Mouse (Mus musculus) hindbrain, postnatal 0 days (tissue): ENCODE measurements at regions not wholly inside any gene's neighbourhood (a gene's known extent, or its start where the extent isn't known, plus 50 kb on each side); places are given as distances from the start of the nearest gene placed in this dataset.

Experiments
- ATAC-seq: fragments of 200-750 bp; cut with Nextera tagmentation; 2 replicates; pipeline ENCODE4 v1.8.0; 2017; ENCODE audit warnings: mild to moderate bottlenecking, moderate TSS enrichment, moderate library complexity
- DNase-seq: peaks from one replicate; pipeline ENCODE4 v3.0.0-alpha.2; 2015; ENCODE audit warnings: low spot score
- H3K27ac ChIP-seq: fragments of 300-500 bp; sonication (generic); 2 replicates; pipeline ENCODE4 v1.5.1; 2014; ENCODE audit warnings: mild to moderate bottlenecking
- H3K27me3 ChIP-seq: fragments of 300-500 bp; sonication (generic); 2 replicates; pipeline ENCODE4 v1.6.1; 2014; ENCODE audit warnings: low read length, mixed read lengths; ENCODE audit not compliant: insufficient read depth
- H3K36me3 ChIP-seq: fragments of 300-500 bp; sonication (generic); 2 replicates; pipeline ENCODE4 v1.6.1; 2014; ENCODE audit warnings: low read length, mixed read lengths; ENCODE audit not compliant: insufficient read depth
- H3K4me1 ChIP-seq: fragments of 300-500 bp; sonication (generic); 2 replicates; pipeline ENCODE4 v1.6.1; 2014; ENCODE audit warnings: antibody characterized with exemption, low read length, mixed read lengths; ENCODE audit not compliant: insufficient read depth
- H3K4me2 ChIP-seq: fragments of 300-500 bp; sonication (generic); 2 replicates; pipeline ENCODE4 v1.6.1; 2014; ENCODE audit warnings: low read depth, mild to moderate bottlenecking, low read length, moderate library complexity, mixed read lengths
- H3K4me3 ChIP-seq: fragments of 300-500 bp; sonication (generic); 2 replicates; pipeline ENCODE4 v1.5.1; 2014; ENCODE audit warnings: low read length
- H3K9ac ChIP-seq: fragments of 300-500 bp; sonication (generic); replicated peaks from 2 replicates; pipeline ENCODE4 v1.6.1; 2014; ENCODE audit warnings: mild to moderate bottlenecking, low read length, moderate library complexity, mixed read lengths
- H3K9me3 ChIP-seq: fragments of 300-500 bp; sonication (generic); 2 replicates; pipeline ENCODE4 v1.6.1; 2016; ENCODE audit warnings: low read length, mixed read lengths
- CTCF ChIP-seq: IDR thresholded peaks from 2 replicates; pipeline ENCODE4 v1.5.1; 2016; ENCODE audit warnings: antibody characterized with exemption, control low read depth, low read depth
- WGBS: fragments of 180-500 bp; shearing (Covaris S2); extraction: QIAGEN DNeasy Blood & Tissue Kit; methylation state at CpG from one replicate; pipeline ENCODE4 v1.1.7; 2014; 5-methylcytosine and 5-hydroxymethylcytosine counted together

DNA sequence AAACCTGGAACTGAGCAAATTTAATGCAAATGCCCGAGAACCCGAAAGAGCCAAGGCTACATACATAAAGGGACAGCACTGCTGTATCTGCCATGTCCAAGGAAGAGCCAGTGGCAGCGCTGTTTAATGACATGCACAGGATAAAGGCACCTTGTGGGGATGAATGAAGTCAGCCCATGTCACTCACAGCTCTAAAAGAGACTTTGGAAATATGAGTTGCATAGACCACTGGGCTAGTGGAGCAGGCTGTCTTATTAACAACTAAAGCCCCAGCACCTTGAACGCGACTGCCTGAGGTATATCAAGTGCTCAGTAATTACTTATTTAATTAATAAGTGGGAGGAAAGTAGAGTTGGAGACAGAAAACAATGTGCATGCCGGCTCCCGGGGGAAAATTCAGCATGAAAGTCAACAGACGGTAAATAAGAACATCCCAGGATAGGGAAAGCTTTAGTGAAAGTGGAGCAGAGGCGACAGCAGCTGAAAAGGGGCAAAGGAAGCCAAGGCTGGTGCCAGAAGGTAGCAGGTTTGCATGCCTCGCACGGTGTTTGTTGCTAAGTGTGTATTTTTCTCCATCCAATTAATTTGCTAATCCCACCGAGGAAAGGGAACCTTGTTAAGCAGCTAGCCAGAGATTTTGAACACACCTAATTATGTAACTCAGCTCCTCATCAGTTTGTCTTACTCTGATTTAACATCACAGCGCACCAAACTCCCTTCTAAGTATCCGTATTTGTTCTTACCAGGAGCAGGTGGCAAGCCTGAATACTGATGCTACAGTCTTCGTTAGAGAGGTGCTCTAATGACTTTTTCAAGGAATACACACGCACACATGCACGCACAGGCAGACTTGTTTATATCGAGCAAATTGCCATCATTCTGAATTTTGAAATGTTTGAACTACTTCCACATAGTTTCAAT, 167.4 kb downstream of the Triml1 start:
- H3K4me1 ChIP-seq = no peaks in the 10 kb centered on the region
- H3K9me3 ChIP-seq = no peaks in the 10 kb centered on the region
- H3K27ac ChIP-seq = no peak overlapping the region
- 49% methylated on average over 18 of the region's 18 CpGs for WGBS
- H3K9ac ChIP-seq = no peak overlapping the region
- no peaks in the 10 kb centered on the region for H3K36me3 ChIP-seq
- DNase-seq (peak; percentile 15), ATAC-seq (no peak)
- TF ChIP-seq CTCF = no peak
- H3K4me2 ChIP-seq = 0 out of 2 replicates have a peak overlapping the region, but pooled peaks have one; percentile 5
- H3K27me3 ChIP-seq = no peaks in the 10 kb centered on the region
- no peak overlapping the region for H3K4me3 ChIP-seq

DNA sequence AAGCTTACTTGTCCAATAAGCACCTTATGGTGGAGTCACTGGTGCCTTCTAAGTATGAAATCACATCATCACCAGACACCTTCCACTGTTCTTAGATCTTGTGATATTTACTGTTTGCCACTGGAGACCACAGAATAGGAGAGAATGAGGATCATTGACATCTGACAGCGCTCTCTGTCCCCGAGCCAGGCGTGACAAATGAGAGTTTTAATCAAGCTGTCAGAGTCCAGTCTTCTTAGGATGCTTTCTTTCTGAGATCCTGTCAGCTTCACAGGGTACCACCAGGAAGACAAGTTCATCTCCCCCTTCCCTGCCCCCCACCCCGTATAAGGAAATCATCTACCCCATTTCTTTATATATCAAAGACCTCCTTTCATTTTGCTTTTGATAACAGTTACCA, 168.7 kb downstream of the Triml1 start:
- Histone ChIP-seq H3K36me3 (no peaks in the 10 kb centered on the region), H3K27ac (no peak overlapping the region), H3K9me3 (no peaks in the 10 kb centered on the region), H3K27me3 (no peaks in the 10 kb centered on the region), H3K4me2 (no peak overlapping the region), H3K9ac (no peak overlapping the region), H3K4me1 (no peaks in the 10 kb centered on the region), H3K4me3 (no peak overlapping the region)
- TF ChIP-seq CTCF = no peak
- no peak for DNase-seq
- WGBS = 34% methylated on average over 4 of the region's 4 CpGs
- ATAC-seq = no peak

DNA sequence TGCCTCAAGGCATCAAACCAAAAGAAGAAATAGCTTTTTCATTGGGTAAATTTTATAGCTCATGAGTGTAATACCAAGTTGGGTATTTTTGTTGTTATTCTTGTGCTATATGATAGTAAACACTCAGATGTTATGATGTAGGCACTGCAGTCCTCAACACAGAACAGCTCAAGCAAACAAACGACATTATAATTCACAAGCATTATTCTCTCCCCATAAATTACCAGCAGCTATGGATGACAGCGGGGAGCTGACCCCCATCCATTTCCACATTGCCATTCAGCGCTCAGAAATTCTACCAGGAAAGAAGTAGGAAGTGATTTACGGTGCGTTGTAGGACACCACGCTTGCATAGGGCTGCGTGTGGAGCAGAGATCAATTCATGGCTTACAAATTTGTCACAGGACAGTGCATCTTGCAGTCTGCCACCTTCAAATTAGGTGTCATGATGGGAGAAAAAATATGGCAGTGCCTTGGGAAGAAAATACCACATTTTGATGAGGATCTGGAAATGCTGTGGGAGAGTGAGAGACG, 173.4 kb downstream of the Triml1 start:
- no peak for TF ChIP-seq CTCF
- 41% methylated on average over 8 of the region's 8 CpGs for WGBS
- no peak for ATAC-seq

DNA sequence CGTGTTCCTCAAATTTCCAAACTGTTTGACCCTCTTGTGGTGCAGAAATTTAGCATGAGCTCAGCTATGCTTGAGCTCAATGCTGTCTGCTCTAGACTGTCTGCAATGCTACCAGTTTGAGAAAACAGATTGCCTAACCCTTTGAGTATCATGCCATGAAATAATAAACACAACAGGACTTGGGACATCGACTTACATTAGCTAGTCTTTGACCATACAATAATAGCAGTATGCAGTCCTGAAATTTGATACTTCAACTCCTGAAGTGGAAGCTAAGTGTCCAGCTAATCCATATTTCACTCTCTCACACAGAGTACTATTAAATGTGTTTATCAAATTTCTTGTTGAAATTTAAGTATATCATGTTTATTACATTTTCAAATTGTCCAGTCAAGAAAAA, 176.8 kb downstream of the Triml1 start:
- WGBS = 87% methylated on average over 2 of the region's 2 CpGs

More for the DNA sequence above, 173.4 kb downstream of the Triml1 start:
- H3K9me3 ChIP-seq = no peaks in the 10 kb centered on the region
- no peak for DNase-seq
- H3K9ac ChIP-seq = no peak overlapping the region
- H3K4me1 ChIP-seq = no peaks in the 10 kb centered on the region
- 0 out of 2 replicates have a peak overlapping the region, but pooled peaks have one; percentile 17 for H3K4me2 ChIP-seq
- H3K27me3 ChIP-seq = no peaks in the 10 kb centered on the region
- no peaks in the 10 kb centered on the region for H3K36me3 ChIP-seq
- no peak overlapping the region for H3K4me3 ChIP-seq
- no peak overlapping the region for H3K27ac ChIP-seq

DNA sequence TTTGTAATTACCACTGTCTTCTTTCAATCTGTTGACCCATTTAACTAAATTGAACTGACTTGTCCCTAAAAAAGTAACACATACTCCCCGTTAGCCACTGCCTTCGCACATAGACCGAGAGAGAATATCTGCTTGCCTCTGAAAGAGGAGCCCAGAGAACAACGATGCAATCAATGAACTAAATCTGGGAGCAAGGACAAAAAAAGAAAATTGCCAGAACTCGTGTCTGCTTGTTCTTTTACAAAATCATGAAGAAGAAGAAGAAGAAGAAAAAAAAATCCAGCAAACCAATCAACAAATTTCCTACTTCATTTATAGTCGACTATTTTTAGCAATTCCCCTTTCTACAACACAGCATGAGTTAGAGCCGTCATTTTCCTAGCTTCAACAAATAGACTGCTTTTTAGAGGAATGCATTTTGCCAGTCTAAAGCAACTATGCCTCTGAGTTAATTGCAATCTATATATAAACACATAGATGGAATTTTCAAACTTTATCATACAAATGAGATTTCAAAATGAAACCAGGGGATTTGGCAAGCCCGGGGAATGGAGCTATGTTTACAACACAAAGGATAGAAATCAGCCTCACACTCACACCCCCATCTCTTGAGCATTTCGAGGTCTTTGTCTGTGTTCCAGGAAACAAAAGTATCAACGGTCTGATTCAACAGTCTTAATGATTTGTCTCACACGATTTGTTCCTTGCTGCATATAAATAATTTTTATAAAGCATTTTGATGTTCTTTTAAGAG, 183.1 kb downstream of the Triml1 start:
- Histone ChIP-seq H3K27me3 (no peaks in the 10 kb centered on the region), H3K9ac (no peak overlapping the region), H3K4me1 (no peaks in the 10 kb centered on the region), H3K36me3 (no peaks in the 10 kb centered on the region), H3K4me3 (no peak overlapping the region), H3K9me3 (no peaks in the 10 kb centered on the region), H3K27ac (no peak overlapping the region), H3K4me2 (no peak overlapping the region)
- WGBS = 63% methylated on average over 11 of the region's 11 CpGs
- ATAC-seq (no peak), DNase-seq (no peak)
- no peak for TF ChIP-seq CTCF

More for the DNA sequence above, 176.8 kb downstream of the Triml1 start:
- no peak for ATAC-seq
- no peak for DNase-seq
- no peak for TF ChIP-seq CTCF
- Histone ChIP-seq H3K9ac (no peak overlapping the region), H3K4me3 (no peak overlapping the region), H3K27ac (no peak overlapping the region), H3K27me3 (no peaks in the 10 kb centered on the region), H3K36me3 (no peaks in the 10 kb centered on the region), H3K4me1 (no peaks in the 10 kb centered on the region), H3K9me3 (no peaks in the 10 kb centered on the region), H3K4me2 (no peak overlapping the region)

DNA sequence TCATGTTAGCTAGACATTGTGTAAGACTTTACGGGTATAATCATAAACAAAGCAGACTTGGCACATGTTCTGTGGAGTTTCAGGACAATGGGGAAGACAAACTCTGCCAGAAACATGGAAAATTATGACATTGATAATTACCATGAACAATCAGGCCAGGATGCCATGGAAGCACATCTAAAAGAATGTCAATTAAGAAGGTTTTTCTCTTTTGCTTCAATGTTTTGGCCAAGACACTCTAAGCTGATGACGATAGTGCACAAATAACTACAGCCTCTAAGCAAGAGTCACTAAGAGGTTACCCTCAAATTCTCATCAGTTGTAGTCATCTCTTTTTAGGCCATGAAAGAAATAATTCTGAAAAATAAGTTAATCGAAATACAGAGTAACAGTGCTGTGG, 208.7 kb downstream of the Triml1 start:
- Histone ChIP-seq H3K27ac (no peak overlapping the region), H3K27me3 (no peaks in the 10 kb centered on the region), H3K4me3 (no peak overlapping the region), H3K9ac (no peak overlapping the region), H3K4me2 (no peak overlapping the region), H3K9me3 (no peaks in the 10 kb centered on the region), H3K36me3 (no peaks in the 10 kb centered on the region), H3K4me1 (no peaks in the 10 kb centered on the region)
- no peak for TF ChIP-seq CTCF
- ATAC-seq (peak; percentile 55; the same call in 1 of the 2 replicates), DNase-seq (peak; percentile 23)
- 61% methylated on average over 3 of the region's 3 CpGs for WGBS
